Mouse (Mus musculus): ENCODE measurements at regions not wholly inside any gene's neighbourhood (a gene's known extent, or its start where the extent isn't known, plus 50 kb on each side); places are given as distances from the start of the nearest gene placed in this dataset.

GRCm38 (mm10) chr15:27412304-27412703 lies 54.2 kb upstream of the Ank start:
- ATAC-seq (ENCODE audit: extremely low read depth, insufficient number of reproducible peaks, low FRiP score, low TSS enrichment): no peak
- H3K9ac ChIP-seq: no peak overlapping the region
- H3K27me3 ChIP-seq (replicated peaks): no peaks in the 10 kb centered on the region
- H3K4me1 ChIP-seq: peaks cover 4% of the 10 kb centered on the region; the same call in 1 of the 2 replicates
- no peaks in the 10 kb centered on the region for H3K9me3 ChIP-seq
- WGBS: 78% methylated on average over 2 of the region's 2 CpGs
- no peaks in the 10 kb centered on the region for H3K36me3 ChIP-seq
- H3K4me2 ChIP-seq: no peak overlapping the region
- H3K4me3 ChIP-seq: no peak overlapping the region
- no peak overlapping the region for H3K27ac ChIP-seq (replicated peaks)

- Histone ChIP-seq H3K9ac (no peak overlapping the region), H3K36me3 (no peaks in the 10 kb centered on the region), H3K27ac (replicated peaks) (no peak overlapping the region), H3K4me3 (no peak overlapping the region), H3K4me1 (peaks cover 8% of the 10 kb centered on the region), H3K4me2 (no peak overlapping the region), H3K27me3 (replicated peaks) (no peaks in the 10 kb centered on the region), H3K9me3 (no peaks in the 10 kb centered on the region)
- no peak for ATAC-seq (ENCODE audit: extremely low read depth, insufficient number of reproducible peaks, low FRiP score, low TSS enrichment)
- WGBS: 67% methylated on average over 1 of the region's 1 CpGs
Observed at GRCm38 (mm10) chr15:27412761-27413160, 53.7 kb upstream of the Ank start.

GRCm38 (mm10) chr15:27413486-27413885 lies 53.0 kb upstream of the Ank start:
- H3K27me3 ChIP-seq (replicated peaks): no peaks in the 10 kb centered on the region
- H3K4me2 ChIP-seq: no peak overlapping the region
- no peaks in the 10 kb centered on the region for H3K36me3 ChIP-seq
- 76% methylated on average over 7 of the region's 7 CpGs for WGBS
- H3K9me3 ChIP-seq: no peaks in the 10 kb centered on the region
- no peak overlapping the region for H3K9ac ChIP-seq
- no peak for ATAC-seq (ENCODE audit: extremely low read depth, insufficient number of reproducible peaks, low FRiP score, low TSS enrichment)
- H3K4me3 ChIP-seq: no peak overlapping the region
- H3K4me1 ChIP-seq: peaks cover 10% of the 10 kb centered on the region
- no peak overlapping the region for H3K27ac ChIP-seq (replicated peaks)

- Histone ChIP-seq H3K27ac (replicated peaks) (no peak overlapping the region), H3K27me3 (replicated peaks) (no peaks in the 10 kb centered on the region), H3K9ac (no peak overlapping the region), H3K4me3 (no peak overlapping the region), H3K4me1 (peaks cover 13% of the 10 kb centered on the region), H3K9me3 (no peaks in the 10 kb centered on the region), H3K36me3 (no peaks in the 10 kb centered on the region), H3K4me2 (no peak overlapping the region)
- ATAC-seq (ENCODE audit: extremely low read depth, insufficient number of reproducible peaks, low FRiP score, low TSS enrichment): no peak
- WGBS: 48% methylated on average over 7 of the region's 7 CpGs
Observed at GRCm38 (mm10) chr15:27414819-27415218, 51.7 kb upstream of the Ank start.
